Mouse (Mus musculus) ES-Bruce4 (cell line): ENCODE measurements around the gene Dpp6.

ENCODE experiments used
- CTCF ChIP-seq: IDR thresholded peaks from one replicate; pipeline ENCODE4 v1.8.1; 2011; ENCODE audit warnings: low read depth, low read length
- EP300 ChIP-seq: IDR thresholded peaks from 2 replicates; pipeline ENCODE4 v1.6.1; 2011; ENCODE audit warnings: low read depth, low read length; ENCODE audit not compliant: insufficient read depth
- POLR2A ChIP-seq: IDR thresholded peaks from one replicate; pipeline ENCODE4 v1.8.1; 2011; ENCODE audit warnings: low read length; ENCODE audit not compliant: insufficient read depth

DNA sequence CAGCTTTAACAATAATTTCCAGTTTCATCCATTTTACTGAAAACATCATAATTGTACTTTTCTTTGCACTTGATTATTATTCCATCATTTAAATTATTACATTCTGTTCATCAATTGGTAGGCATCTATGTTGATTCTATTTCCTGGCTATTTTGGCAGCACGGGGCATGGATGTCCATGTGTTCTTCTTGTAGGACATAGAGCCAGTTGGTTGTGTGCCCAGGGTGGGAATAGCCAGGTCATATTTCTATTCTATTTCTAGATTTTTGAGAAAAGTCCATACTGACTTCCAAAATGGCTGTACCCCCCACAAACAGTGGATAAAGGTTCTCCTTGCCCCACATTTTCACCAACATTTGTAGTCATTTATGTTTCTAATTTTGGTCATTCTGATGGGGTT is 19.0 kb downstream of the Dpp6 start:
- TF ChIP-seq CTCF (no peak), POLR2A (no peak), EP300 (no peak)
